Mouse (Mus musculus): ENCODE data around the gene Tgif1. TPM values are rescaled to one million over a fixed set of nuclear protein-coding genes. Genes with fewer than 3 reads are reported as not detected.
"Not testable (repeated sequence)": the region's sequence is repeated elsewhere in the genome, so short reads cannot be mapped to it uniquely, and the experiment has no call there.

Tgif1 gene
- polyA plus RNA-seq, 2 experiments from 2014 or later, result 38.4 to 58.2 TPM

DNA sequence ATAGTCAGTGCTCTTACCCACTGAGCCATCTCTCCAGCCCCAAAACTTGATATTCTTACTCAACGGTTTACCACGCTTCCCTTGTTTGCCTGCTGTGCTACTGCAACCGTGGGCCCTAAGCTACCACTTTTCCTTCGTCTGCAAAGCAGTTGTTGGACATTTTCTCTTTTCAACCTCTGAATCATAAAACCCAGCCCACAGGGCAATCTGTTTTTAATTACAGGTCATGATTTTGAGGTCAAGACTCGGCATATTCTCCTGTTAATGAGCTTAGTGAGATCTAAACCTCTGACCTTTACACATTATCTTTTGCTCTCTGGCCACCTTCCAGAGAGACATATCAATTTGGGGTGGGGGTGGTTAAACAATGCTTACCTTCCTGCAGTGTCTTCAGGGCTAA is 14.8 kb downstream of the Tgif1 start:
- no peak for ATAC-seq

DNA sequence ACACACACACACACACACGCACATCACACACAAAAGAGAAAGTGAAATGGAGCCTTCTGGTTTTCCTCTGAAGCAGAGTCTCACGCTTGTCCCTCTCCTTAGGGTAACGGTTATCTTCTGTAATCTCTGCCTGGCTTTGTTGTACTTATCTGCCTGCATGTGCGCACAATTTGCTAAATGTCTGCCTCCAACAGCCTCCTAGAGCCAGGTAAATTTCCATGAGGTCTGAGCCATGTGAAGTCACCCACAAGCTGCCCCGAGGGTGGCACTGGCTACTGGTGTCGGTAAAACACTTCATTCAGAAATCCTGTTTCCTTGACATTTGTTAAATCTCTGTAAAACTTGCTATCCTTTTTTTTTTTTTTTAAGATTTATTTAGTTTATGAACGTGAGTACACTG is 15.3 kb downstream of the Tgif1 start:
- no peak for ATAC-seq

DNA sequence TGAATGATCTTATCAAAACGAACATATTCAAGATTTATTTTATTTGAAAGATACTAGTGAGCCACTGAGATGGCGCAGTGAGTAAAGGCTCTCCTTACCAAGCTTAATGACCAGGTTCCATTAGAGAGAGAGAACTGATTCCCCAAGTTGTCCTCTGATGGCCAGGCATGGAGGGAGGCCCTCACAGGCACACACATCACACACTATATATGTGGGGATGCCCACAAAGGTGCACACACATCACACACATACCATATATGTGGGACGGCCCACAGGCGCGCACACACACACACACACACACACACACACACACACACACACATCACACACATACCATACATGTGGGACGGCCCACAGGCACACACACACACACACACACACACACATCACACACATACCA is 15.9 kb downstream of the Tgif1 start:
- ATAC-seq, result not testable (repeated sequence)

DNA sequence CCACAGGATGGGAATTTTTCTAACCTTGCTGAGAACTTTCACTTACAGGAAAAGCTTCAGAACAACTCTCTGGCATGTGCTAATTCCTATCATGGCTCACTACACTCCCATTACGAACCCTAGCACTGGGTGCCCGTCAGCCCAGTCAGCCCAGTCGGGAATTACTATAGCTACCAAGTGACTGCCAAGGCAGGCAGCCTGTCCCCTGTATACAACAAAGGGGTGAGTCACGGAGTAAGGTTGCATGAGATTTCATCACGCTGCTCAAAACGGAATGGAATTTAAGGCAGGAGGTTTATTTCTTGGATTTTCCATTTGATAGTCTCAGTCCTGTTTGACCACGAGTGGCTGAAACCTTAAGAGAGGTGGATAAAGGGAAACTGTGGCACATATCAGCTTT is 16.5 kb downstream of the Tgif1 start:
- no peak for ATAC-seq

DNA sequence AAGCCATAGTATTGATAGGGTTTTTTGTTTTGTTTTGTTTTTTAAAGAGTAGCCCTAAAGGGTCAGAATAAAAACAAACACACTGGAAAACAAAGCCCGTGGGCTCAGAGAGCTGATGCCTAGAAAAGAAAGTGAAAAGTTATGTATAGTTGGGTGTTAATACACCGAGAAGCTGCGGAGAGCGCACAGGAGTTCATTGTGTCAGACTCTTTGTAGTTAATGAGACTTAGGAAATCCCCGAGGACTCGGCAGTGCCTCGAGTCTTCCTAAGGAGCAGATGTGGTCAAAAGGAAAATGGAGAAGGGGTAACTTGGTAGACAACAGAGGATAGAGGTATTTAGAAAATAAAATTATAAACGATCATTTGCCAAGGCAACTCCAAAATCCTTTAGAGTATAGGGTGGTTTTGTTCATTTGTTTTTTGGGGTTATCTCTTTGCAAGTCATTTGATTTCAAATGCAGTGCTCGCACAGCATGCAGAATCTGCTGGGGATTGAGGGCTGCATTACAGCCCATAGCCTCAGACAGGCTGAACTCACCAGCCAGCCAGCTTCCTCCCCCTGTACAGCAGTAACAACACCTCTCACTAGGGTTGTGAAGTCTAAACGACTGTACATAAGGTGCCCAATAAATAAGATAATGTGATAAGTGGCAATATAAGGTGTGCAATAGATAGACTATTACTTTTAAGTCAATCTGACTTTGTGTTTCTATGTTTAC is 18.1 kb downstream of the Tgif1 start:
- ATAC-seq, result peak; percentile 51

DNA sequence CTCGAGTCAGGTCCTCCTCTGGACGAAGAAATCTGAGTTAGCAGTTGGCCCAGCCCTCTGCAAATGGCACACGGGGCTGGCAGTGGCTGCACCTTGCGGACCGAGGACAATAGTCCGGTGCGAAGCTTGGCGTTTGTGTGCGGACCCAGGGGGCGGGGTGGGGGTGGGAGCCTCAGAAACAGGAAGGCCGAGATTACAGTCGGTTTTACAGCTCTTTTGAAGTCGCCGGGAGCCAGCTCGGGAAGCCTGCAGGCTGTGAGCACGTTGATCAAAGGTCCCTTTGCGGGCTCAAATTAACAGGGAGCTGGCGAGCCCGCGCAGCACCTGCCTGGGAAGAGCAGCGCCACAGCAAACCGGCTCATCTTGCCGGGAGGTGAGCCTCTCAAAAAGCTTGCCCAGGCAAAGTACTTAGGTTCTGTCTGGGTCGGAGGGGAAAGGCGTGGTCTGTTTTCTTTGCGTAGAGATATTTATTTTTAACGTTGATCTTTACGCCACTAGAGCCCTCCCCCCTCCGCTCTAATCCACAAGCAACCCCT is 18.8 kb downstream of the Tgif1 start:
- ATAC-seq, result no peak

DNA sequence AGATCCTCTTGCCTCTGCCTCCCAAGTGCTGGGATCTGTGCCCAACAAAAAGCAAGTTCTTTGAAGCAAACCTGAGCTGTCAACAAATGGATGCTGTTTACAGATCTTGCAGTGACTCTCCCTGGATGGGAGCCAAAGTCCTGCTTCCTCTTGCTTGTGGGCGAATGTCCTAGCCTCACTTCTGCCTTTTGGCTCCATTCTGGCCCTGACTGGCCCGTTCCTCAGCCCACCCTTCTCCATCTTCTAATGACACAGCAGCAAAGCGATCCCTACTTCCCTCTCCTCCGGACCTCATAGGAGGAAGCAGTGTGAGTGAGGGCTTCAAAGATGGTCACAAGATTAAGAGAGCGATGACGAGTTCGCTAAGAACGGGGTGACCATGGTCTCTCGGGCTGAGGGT is 20.8 kb downstream of the Tgif1 start:
- no peak for ATAC-seq

DNA sequence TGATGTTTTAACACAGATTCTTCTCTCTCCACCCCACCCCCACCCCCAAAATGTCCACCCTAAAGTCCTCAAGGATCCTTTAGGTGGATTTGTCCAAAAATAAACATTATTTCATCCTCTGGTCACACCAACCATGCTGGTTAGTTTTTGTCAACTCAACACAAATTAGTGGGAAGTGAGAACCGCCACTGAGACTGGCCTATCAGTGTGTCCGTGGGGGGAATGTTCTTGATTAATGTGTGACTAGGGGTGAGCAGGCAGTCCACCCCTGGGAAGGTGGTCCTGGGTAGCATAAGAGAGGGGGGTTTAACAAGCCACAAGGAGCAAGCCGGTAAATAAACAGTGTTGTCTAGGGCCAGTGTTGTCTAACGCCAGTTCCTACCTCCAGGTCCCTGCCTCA is 21.8 kb downstream of the Tgif1 start:
- no peak for ATAC-seq

DNA sequence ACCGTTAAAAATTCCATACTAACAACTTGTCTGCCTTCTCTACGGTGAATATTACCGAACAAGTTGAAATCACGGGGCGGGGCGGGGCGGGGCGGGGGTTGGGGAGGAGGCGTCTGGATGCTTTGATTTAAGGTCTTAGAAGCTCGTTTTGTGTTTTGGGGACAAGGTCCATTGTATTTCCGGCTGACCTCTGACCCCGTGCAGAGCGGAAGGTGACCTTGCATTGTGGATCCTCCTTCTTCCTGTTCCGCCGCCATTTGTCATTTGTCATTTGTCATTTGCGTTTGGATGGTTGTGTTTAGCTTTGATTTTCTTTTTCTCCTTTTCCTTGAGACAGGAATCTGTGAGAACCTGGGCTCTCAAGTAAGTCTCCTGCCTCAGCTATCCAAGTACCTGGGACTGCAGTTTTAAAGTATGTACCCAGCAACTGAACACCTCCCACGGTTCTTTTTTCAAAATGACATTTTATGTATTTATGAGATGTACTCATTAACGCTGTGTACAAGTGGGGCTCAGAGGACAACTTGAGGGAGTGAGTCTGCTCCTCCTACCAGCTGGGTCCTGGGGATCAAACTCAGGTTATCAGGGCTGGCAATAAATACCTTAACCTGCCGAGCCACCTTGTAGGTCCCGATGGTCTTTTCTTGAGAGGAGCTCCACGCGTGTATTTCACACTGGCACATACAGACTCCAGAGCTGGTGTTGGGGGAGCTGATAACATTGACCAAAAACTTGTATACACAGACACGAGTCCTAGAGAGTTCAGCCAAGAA is 23.2 kb downstream of the Tgif1 start:
- ATAC-seq, result no peak

DNA sequence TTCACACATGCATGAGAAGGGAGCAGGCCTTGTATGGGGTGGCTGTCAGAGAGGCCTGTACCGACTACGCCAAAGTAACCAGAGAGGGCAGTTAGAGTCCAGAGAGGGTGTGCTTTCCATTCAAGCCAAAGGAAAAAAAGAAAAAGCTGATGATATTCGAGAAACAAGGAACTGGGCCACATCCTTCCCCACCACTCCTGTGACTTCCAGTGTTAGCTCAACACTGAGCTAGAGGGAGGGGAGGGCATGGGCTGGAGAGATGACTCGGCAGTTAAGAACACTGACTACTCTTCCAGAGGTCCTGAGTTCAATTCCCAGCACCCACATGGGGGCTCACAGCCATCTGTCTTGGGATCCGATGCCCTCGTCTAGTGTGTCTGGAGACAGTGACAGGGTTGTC is 24.1 kb downstream of the Tgif1 start:
- ATAC-seq, result no peak

DNA sequence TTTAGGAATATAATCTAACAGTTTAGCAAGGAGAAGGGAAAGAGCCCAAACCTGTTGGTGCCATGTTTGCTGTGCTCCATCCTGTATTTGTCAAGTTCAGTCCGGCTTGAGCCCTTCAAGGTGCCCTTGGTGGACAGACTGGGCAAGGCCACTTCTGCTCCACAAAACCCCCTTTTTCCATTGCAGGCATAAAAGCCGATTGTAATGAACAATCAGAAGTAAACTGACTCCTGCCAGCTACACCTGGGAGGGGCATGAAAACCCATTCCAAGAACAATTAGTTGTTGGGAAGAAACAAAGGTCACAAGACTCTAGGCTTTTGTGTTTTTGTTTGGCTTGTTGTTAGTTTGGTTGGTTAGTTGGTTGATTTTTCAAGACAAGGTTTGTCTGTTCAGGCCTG is 24.8 kb downstream of the Tgif1 start:
- no peak for ATAC-seq

DNA sequence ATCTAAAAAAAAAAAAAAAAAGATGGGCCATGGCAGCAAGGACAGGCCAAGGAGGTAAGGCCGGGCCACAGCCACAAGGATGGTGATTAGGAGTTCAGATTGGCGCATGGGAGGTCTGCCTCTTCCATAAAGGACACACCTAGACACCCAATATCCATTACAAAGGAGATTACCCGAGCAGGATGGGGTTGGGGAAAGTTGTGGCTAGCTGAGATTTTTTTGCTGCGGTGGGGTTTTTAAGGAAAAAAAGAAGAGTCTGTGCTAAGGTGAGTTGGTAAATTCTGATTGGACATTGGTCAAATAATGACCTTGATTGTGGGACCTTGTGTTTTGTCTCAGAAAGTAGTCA is 25.2 kb downstream of the Tgif1 start:
- ATAC-seq, result no peak

DNA sequence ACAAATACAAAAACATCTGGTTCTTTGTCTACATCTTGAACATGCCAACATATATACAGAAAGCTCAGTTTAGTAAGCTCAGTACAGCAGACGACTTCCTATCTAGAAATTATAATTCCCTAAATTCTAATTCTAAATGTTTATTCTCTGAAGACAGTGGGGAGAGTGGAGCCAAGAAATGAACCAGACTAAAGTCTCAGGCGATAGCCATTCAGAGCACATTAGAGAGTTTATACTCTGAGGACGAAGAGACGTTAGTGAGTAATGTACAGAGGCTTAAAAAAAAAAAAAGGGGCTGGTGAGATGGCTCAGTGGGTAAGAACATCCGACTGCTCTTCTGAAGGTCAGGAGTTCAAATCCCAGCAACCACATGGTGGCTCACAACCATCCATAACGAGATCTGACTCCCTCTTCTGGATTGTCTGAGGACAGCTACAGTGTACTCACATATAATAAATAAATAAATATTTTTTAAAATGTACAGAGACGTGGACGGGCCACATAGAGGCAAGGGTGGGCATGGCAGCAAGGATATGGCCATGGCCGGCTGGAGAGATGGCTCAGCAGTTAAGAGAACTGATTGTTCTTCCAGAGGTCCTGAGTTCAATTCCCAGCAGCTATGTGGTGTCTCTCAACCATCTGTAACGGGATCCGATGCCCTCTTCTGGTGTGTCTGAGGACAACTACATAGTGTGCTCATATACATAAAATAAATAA is 25.7 kb downstream of the Tgif1 start:
- not testable (repeated sequence) for ATAC-seq

DNA sequence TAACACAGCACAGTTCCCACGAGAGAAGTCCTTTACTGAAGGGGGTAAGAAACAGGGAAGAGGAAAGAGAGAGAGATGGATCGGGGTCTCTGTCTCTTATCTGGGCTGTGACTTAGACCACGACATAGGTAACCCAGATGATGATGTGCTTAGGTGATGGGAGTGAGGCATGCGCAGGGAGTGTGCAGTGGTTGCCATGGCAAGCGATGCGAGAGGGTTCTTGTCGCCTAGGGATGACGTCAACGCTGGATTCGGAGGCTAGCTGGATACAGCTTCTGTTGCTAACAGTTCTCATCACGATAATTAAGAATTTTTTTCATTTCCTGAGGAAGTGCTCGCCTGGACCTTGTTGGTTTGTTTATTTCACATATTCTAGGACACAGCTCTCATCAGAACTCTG is 27.1 kb downstream of the Tgif1 start:
- no peak for ATAC-seq

DNA sequence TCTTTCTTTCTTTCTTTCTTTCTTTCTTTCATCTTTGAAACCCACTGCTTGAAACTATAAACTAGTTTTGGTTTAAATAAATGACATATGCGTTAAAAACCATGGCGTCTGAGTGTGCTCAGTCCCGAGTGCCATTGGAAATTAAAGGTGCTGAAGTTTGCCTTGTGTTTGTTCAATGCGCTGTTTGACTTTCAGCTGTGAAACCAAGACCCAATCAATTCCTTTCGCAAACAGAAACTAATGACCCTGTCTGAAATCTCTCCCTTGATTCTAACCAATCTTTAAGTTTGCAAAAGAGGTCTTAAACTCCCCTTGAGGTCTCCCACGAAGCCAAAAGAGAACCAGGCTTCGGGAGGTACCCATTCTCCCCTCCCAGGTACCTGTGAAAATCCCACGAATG is 30.3 kb downstream of the Tgif1 start:
- no peak for ATAC-seq

DNA sequence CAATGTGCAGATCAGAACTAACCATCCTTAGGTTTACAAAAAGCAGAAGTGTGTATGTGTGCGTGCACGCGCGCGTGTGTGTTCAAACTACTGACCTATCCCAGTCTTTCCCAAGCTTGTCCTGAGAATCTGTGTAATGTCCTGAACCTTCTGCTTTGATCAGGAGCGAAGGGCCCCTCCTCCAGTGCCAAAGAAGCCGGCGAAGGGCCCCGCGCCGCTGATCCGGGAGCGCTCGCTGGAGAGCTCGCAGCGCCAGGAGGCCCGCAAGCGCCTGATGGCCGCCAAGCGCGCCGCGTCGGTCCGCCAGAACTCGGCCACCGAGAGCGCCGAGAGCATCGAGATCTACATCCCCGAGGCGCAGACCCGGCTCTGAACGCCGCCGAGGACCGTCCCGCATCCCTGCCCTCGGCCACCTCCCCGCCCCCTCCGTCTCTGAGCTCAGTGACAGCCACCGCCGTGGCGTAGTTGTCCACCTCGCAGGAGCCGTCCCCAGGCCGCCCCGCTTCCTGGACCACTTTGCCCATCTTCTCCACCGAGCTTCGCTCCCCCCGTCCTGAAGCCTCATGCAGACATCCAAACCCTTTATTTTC is 35.4 kb downstream of the Tgif1 start:
- no peak for ATAC-seq

DNA sequence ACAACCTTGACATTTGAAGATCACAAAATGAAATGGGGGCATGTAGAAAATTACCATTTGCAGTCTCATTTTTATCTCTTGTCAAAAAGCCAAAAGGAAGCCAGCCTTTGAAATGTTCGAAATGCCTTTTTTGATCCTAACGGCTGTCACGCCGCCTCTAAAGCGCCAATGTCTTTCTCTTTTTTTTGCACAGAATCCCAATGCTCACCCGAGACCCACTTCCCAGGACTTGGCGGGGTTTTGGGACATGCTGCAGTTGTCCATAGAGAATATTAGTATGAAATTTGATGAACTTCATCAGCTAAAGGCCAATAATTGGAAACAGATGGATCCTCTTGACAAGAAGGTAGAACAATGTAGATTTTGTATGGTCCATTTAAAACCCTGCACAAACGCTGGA is 38.3 kb downstream of the Tgif1 start:
- ATAC-seq, result no peak

DNA sequence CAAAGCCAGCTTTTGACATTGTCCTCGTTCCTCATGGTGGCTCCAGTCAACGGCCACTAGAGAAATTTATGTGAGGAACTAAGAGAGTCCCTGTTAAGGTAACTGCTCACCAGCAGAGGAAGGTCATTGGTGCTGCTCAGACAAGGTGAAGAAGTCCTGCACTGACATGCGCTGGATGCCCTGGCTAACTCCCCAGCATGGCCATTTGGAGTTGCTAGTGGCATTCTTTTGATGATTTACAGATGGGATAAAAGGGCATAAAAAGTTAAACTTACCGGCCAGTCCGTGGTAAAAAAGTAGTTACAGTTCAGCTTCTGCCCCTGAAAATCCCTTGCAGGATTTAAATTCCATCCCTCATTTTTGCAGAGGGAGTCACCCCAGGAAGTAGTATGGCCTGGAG is 42.6 kb downstream of the Tgif1 start:
- no peak for ATAC-seq

DNA sequence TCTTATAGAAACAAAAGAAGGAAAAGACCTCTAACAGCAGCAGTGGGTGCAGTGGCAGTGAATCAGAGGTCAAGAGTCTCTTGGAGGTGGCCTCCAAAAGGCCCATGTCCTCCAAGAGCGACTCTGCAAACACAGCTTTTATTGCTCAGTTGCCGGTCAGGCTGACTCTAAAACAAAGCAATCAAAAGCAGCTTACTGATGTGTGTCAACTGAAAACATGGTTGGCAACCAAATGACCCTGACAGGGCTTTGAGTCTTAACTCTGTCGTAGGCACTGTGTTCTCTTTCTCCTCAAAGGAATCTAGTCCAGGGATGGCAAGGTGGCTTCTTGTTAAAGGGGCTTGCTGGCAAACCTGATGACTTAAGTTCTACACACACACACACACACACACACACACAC is 43.6 kb downstream of the Tgif1 start:
- no peak for ATAC-seq

DNA sequence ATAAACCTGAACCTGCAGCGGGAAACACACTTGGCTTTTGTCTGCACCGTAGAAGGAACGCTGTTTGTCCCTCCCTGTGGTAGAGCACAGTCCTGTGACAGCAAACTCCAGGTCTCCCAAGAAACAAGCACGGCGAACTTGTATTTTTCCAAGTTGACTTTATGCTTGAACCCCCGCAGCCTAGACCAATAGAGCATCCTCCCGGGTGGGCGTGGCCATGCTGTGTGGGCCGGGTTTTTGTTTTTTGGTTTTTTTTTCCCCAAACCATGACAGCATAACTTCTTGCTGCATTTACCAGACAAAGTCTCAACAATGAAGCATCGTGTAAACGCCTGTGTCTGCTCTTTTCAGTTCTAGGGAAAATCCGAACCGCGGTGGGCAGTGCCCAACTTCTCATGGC is 44.5 kb downstream of the Tgif1 start:
- ATAC-seq, result no peak

DNA sequence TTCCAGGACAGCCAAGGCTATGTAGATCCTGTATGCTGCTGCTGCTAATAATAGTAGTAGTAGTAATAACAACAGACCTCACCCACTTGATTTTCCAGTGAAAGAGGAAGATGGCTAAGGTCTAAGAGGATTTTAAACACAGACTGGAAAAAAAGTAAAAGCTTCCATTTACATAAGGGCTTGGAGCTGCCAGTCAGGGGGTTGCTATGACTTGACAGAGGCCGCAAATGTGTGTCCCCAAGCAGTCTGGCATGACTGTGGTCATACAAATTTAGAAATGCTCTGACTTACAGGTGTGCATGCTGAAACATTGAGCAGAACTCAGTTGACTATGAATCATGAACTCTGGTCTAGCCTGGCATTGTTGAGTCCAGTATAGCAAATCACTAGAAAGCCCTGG is 45.5 kb downstream of the Tgif1 start:
- no peak for ATAC-seq

DNA sequence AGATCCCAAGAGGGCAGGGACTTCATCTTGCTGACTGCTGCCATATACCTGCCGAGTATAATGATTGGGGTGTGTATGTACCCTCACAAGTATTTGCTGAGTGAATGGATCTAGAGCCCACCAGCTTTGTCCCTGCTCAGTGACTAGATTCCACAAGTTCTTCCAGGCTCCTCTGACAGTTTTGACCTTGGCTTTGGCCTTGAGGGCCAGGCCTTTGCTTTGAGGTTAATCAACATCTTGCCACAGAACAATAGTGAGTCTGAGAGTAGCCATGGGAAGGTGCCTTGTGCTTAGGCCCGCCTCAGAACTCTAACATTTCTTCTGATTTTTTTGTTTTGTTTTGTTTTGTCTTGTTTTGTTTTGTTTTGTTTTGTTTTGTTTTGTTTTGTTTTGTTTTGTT is 46.7 kb downstream of the Tgif1 start:
- no peak for ATAC-seq

DNA sequence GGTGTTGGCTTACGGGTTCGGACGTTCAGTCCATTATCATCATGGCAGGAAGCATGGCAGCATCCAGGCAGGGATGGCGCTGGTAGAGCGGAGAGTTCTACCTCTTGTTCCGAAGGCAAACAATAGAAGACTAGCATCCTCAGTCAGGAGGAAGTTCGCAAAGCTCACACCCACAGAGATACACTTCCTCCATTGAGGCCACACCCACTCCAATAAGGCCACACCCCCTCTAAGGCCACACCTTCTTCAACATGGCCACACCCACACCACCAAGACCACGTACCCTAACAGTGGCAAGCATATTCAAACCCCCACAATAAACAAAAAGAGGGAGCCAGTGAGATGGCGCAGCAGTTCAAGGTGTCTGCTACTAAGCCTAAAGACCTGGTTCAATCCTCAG is 47.5 kb downstream of the Tgif1 start:
- no peak for ATAC-seq

All from activated CD4-positive, CD25-positive, alpha-beta regulatory T cell, adult 4 months (primary cell).